Mouse (Mus musculus) midbrain, embryonic 12.5 days (tissue): Measurements from ENCODE around the gene Fam83c. TPM values are rescaled to one million over a fixed set of nuclear protein-coding genes. Genes with fewer than 3 reads are reported as not detected.

Experiments used
- ATAC-seq: fragments of 200-750 bp; cut with Nextera tagmentation; 2 replicates; pipeline ENCODE4 v1.8.0; 2017; ENCODE audit warnings: low read depth, moderate TSS enrichment, moderate library complexity; ENCODE audit not compliant: low FRiP score
- H3K27ac ChIP-seq: fragments of 300-500 bp; sonication (generic); replicated peaks from 2 replicates; pipeline ENCODE4 v1.5.1; 2016; ENCODE audit warnings: mild to moderate bottlenecking
- H3K27me3 ChIP-seq: fragments of 300-500 bp; sonication (generic); 2 replicates; pipeline ENCODE4 v1.6.1; 2016; ENCODE audit warnings: mild to moderate bottlenecking
- H3K36me3 ChIP-seq: fragments of 300-500 bp; sonication (generic); 2 replicates; pipeline ENCODE4 v1.6.1; 2016
- H3K4me1 ChIP-seq: fragments of 300-500 bp; sonication (generic); 2 replicates; pipeline ENCODE4 v1.6.1; 2016
- H3K4me2 ChIP-seq: fragments of 300-500 bp; sonication (generic); replicated peaks from 2 replicates; pipeline ENCODE4 v1.6.1; 2016; ENCODE audit warnings: mild to moderate bottlenecking, moderate library complexity
- H3K4me3 ChIP-seq: fragments of 300-500 bp; sonication (generic); 2 replicates; pipeline ENCODE4 v1.5.1; 2016; ENCODE audit warnings: mild to moderate bottlenecking
- H3K9ac ChIP-seq: fragments of 300-500 bp; sonication (generic); replicated peaks from 2 replicates; pipeline ENCODE4 v1.6.1; 2016; ENCODE audit warnings: mild to moderate bottlenecking, moderate library complexity
- H3K9me3 ChIP-seq: fragments of 300-500 bp; sonication (generic); 2 replicates; pipeline ENCODE4 v1.6.1; 2016; ENCODE audit warnings: mild to moderate bottlenecking
- WGBS: fragments of 180-500 bp; shearing (Covaris S2); methylation state at CpG from one replicate; pipeline ENCODE4 v1.1.7; 2016; 5-methylcytosine and 5-hydroxymethylcytosine counted together
- polyA plus RNA-seq: library from polyadenylated mRNA; unstranded; fragments of >200 nt; fragmentation: Nextera tagmentation; extraction: Ambion mirVana; gene quantifications from 2 replicates; pipeline ENCODE4 v1.2.1, GENCODE M21; 2016

Gene Fam83c
- 0.26 and 0.47 TPM in 2 replicates for polyA plus RNA-seq

- no peak for ATAC-seq
- H3K4me3 ChIP-seq: no peak within 1 kb of the TSS
- no peaks in the 10 kb centered on the region for H3K9me3 ChIP-seq
- no peak within 1 kb of the TSS for H3K4me2 ChIP-seq
- H3K36me3 ChIP-seq: no peaks in the 10 kb centered on the region
- WGBS: 70% methylated on average over 9 of the region's 9 CpGs
- no peaks in the 10 kb centered on the region for H3K4me1 ChIP-seq
- H3K27me3 ChIP-seq: no peaks in the 10 kb centered on the region
- H3K9ac ChIP-seq: no peak within 1 kb of the TSS
- H3K27ac ChIP-seq: no peak within 1 kb of the TSS
These were observed at the start of gene Fam83c for GRCm38 (mm10) chr2:155834732-155835131. TSS of gene Fam83c (minus strand) at chr2:155834854.

GRCm38 (mm10) chr2:155882087-155882486, 47.4 kb upstream of the Fam83c start:
- H3K4me3 ChIP-seq: no peak overlapping the region
- no peaks in the 10 kb centered on the region for H3K4me1 ChIP-seq
- H3K4me2 ChIP-seq: no peak overlapping the region
- peaks cover 27% of the 10 kb centered on the region for H3K36me3 ChIP-seq
- 84% methylated on average over 3 of the region's 3 CpGs for WGBS
- no peaks in the 10 kb centered on the region for H3K9me3 ChIP-seq
- H3K27me3 ChIP-seq: no peaks in the 10 kb centered on the region
- ATAC-seq: no peak
- H3K9ac ChIP-seq: no peak overlapping the region
- H3K27ac ChIP-seq: no peak overlapping the region

DNA sequence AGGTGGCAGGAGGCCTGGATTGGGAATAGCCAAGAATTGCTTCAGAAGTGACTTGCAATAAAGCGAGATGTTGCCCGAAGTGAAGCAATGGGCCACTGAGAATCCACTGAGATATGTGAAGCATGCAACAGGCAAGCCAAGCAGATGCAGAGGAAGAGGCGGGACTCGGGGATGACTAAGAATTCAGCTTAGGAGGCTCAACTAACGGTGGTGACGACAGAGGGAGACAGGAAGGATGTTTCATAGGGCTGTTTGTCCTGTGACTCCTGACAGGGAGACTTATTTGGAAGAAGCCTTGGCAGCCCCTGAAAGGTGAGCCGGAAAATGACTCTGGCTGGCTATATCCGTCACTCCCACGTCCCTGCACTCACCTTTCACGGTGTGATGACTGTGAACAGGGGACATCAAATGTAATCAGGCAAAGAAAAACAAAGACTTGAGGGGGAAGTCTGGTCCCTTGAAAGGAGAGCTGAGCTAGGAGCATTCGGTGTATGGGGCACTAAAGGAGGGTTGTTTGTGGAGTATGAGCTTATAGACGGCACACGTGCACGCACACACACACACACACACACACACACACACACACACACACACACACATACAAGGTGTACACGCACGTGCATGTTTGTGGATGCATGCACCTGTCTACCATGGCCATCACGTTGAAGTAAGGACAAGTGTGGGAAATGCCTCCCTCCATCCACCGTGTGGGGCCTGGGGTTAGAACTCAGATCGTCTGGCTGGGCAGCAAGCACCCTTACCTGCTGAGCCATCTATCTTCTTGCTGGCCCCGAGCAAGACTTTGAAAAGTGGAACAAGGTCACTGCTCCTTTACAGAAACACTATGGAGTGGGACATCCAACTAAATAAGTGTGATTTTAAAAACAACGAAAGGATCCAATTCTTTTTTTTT, 44.6 kb upstream of the Fam83c start:
- Histone ChIP-seq H3K36me3 (peaks cover 40% of the 10 kb centered on the region), H3K9me3 (no peaks in the 10 kb centered on the region), H3K27me3 (no peaks in the 10 kb centered on the region), H3K4me3 (no peak overlapping the region), H3K4me1 (no peaks in the 10 kb centered on the region), H3K9ac (no peak overlapping the region), H3K27ac (no peak overlapping the region), H3K4me2 (no peak overlapping the region)
- WGBS: 85% methylated on average over 21 of the region's 21 CpGs
- ATAC-seq: no peak

DNA sequence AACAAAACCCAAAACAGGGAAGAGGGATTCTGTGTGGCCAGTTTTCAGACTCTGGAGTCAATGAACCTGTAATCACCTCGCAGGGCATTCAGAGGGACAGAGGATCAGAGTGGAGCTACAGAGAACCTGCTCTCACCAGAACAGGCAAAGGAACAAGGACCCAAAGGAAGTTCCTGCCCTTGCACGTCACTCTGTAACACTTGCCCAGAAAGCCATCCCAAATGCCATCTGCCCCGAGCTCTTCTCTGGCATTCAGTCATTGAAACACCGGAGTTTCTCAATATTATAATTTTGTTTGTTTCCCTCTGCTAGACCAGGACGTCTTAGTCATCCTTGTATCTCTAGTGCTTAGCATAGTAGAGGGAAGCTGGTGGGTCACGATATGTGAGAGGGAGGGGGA, 39.0 kb upstream of the Fam83c start:
- WGBS: 90% methylated on average over 6 of the region's 6 CpGs
- no peaks in the 10 kb centered on the region for H3K4me1 ChIP-seq
- peaks cover 38% of the 10 kb centered on the region for H3K36me3 ChIP-seq
- no peaks in the 10 kb centered on the region for H3K27me3 ChIP-seq
- no peak overlapping the region for H3K4me2 ChIP-seq
- H3K27ac ChIP-seq: no peak overlapping the region
- no peak for ATAC-seq
- H3K9ac ChIP-seq: no peak overlapping the region
- no peaks in the 10 kb centered on the region for H3K9me3 ChIP-seq
- no peak overlapping the region for H3K4me3 ChIP-seq

- no peak for ATAC-seq
- Histone ChIP-seq H3K27ac (no peak overlapping the region), H3K36me3 (peaks cover 41% of the 10 kb centered on the region), H3K27me3 (no peaks in the 10 kb centered on the region), H3K9ac (no peak overlapping the region), H3K4me3 (no peak overlapping the region), H3K9me3 (no peaks in the 10 kb centered on the region), H3K4me1 (no peaks in the 10 kb centered on the region), H3K4me2 (no peak overlapping the region)
- WGBS: 81% methylated on average over 10 of the region's 10 CpGs
These were observed 38.4 kb upstream of the Fam83c start for GRCm38 (mm10) chr2:155872930-155873507.

GRCm38 (mm10) chr2:155872486-155872885, 37.8 kb upstream of the Fam83c start:
- H3K27me3 ChIP-seq: no peaks in the 10 kb centered on the region
- H3K4me1 ChIP-seq: no peaks in the 10 kb centered on the region
- H3K4me3 ChIP-seq: no peak overlapping the region
- WGBS: 84% methylated on average over 8 of the region's 8 CpGs
- H3K36me3 ChIP-seq: peaks cover 41% of the 10 kb centered on the region
- ATAC-seq: no peak
- no peak overlapping the region for H3K9ac ChIP-seq
- no peak overlapping the region for H3K4me2 ChIP-seq
- no peak overlapping the region for H3K27ac ChIP-seq
- no peaks in the 10 kb centered on the region for H3K9me3 ChIP-seq

DNA sequence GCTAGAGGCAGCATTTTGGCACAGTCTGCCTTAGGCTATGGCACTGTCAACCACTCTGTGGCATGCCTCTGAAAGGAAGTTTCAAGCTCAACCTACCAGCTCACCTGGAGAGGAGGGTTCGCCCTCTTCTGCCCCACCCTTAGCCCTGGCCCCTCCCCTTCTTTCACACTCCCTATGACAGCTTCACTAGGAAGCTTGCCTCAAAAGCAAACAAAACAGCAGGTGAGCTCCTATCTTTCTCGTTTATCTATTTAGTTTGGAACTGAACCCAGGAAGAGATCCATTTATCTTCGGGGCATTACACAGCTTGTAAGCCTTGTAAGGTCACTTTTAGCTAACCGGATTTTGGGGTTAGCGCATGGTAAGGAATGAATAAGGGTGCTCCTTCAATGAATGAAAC, 35.1 kb upstream of the Fam83c start:
- H3K4me3 ChIP-seq: no peak overlapping the region
- H3K4me1 ChIP-seq: no peaks in the 10 kb centered on the region
- H3K27ac ChIP-seq: no peak overlapping the region
- H3K27me3 ChIP-seq: no peaks in the 10 kb centered on the region
- ATAC-seq: no peak
- H3K9ac ChIP-seq: no peak overlapping the region
- 86% methylated on average over 5 of the region's 5 CpGs for WGBS
- no peak overlapping the region for H3K4me2 ChIP-seq
- H3K9me3 ChIP-seq: no peaks in the 10 kb centered on the region
- peaks cover 16% of the 10 kb centered on the region for H3K36me3 ChIP-seq

GRCm38 (mm10) chr2:155868320-155868719, 33.7 kb upstream of the Fam83c start:
- H3K4me2 ChIP-seq: no peak overlapping the region
- ATAC-seq: no peak
- no peaks in the 10 kb centered on the region for H3K9me3 ChIP-seq
- WGBS: 96% methylated on average over 8 of the region's 8 CpGs
- H3K4me1 ChIP-seq: 0 out of 2 replicates have a peak, but pooled peaks cover 2% of the 10 kb centered on the region
- H3K4me3 ChIP-seq: no peak overlapping the region
- H3K36me3 ChIP-seq: peaks cover 11% of the 10 kb centered on the region; the same call in 1 of the 2 replicates
- H3K9ac ChIP-seq: no peak overlapping the region
- no peak overlapping the region for H3K27ac ChIP-seq
- H3K27me3 ChIP-seq: no peaks in the 10 kb centered on the region

GRCm38 (mm10) chr2:155863301-155863867, 28.7 kb upstream of the Fam83c start:
- Histone ChIP-seq H3K27me3 (no peaks in the 10 kb centered on the region), H3K4me2 (no peak overlapping the region), H3K9ac (no peak overlapping the region), H3K4me3 (no peak overlapping the region), H3K27ac (peak overlapping the region; percentile 8), H3K9me3 (no peaks in the 10 kb centered on the region), H3K4me1 (peaks cover 12% of the 10 kb centered on the region; the same call in 1 of the 2 replicates), H3K36me3 (peaks cover 7% of the 10 kb centered on the region; the same call in 1 of the 2 replicates)
- WGBS: 64% methylated on average over 11 of the region's 11 CpGs
- ATAC-seq: peak; percentile 70

DNA sequence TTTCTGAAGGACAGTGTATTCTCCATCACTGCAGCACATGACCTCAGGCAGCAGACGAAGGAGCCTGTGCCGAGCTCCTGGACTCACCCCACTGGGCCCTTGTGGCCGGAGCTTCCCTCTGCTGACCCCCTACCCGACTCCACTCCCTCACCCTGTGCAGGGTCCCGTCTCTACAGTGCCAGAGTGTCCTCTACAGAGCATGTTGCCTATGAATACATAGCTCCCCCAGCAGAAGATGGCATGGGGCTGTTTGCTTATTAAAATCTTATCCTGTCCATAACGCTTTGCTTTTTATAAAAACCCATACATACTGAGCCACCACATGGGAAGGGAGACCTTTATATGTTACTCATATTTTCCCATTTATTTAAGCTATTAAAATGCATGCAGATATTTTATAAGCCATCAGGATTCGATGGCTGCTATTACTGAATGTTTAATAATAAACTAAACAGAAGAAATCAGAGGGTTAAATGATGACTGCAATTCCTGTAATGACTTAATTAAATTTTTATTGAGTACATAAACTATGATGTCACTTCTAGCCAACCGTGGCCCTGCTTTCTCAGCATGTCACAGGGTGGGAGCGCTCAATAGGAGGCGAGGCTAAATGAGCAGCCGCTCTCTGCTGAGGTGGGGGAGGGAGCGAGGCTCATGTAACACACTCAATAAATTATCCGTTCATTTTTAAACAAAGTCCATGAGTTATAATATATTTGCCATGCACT, 28.1 kb upstream of the Fam83c start:
- ATAC-seq: peak; percentile 87
- H3K4me3 ChIP-seq: no peak overlapping the region
- H3K4me2 ChIP-seq: no peak overlapping the region
- 0 out of 2 replicates have a peak, but pooled peaks cover 9% of the 10 kb centered on the region for H3K36me3 ChIP-seq
- no peaks in the 10 kb centered on the region for H3K9me3 ChIP-seq
- 63% methylated on average over 13 of the region's 13 CpGs for WGBS
- peak overlapping the region; percentile 60; the same call in 1 of the 2 replicates for H3K27ac ChIP-seq
- H3K4me1 ChIP-seq: peaks cover 12% of the 10 kb centered on the region; the same call in 1 of the 2 replicates
- H3K9ac ChIP-seq: no peak overlapping the region
- no peaks in the 10 kb centered on the region for H3K27me3 ChIP-seq

- Histone ChIP-seq H3K27me3 (no peaks in the 10 kb centered on the region), H3K4me3 (no peak overlapping the region), H3K9ac (no peak overlapping the region), H3K9me3 (no peaks in the 10 kb centered on the region), H3K4me2 (no peak overlapping the region), H3K4me1 (peaks cover 12% of the 10 kb centered on the region; the same call in 1 of the 2 replicates), H3K36me3 (0 out of 2 replicates have a peak, but pooled peaks cover 20% of the 10 kb centered on the region), H3K27ac (no peak overlapping the region)
- 91% methylated on average over 6 of the region's 6 CpGs for WGBS
- no peak for ATAC-seq
These were observed 26.9 kb upstream of the Fam83c start for GRCm38 (mm10) chr2:155861581-155861980.
